Mouse (Mus musculus) hindbrain, postnatal 0 days (tissue): ENCODE results near the gene Vwa7. TPM values are rescaled to one million over a fixed set of nuclear protein-coding genes. Genes with fewer than 3 reads are reported as not detected.

Source experiments
- ATAC-seq: fragments of 200-750 bp; cut with Nextera tagmentation; 2 replicates; pipeline ENCODE4 v1.8.0; 2017; ENCODE audit warnings: mild to moderate bottlenecking, moderate TSS enrichment, moderate library complexity
- DNase-seq: peaks from one replicate; pipeline ENCODE4 v3.0.0-alpha.2; 2015; ENCODE audit warnings: low spot score
- H3K27ac ChIP-seq: fragments of 300-500 bp; sonication (generic); 2 replicates; pipeline ENCODE4 v1.5.1; 2014; ENCODE audit warnings: mild to moderate bottlenecking
- H3K27me3 ChIP-seq: fragments of 300-500 bp; sonication (generic); 2 replicates; pipeline ENCODE4 v1.6.1; 2014; ENCODE audit warnings: low read length, mixed read lengths; ENCODE audit not compliant: insufficient read depth
- H3K36me3 ChIP-seq: fragments of 300-500 bp; sonication (generic); 2 replicates; pipeline ENCODE4 v1.6.1; 2014; ENCODE audit warnings: low read length, mixed read lengths; ENCODE audit not compliant: insufficient read depth
- H3K4me1 ChIP-seq: fragments of 300-500 bp; sonication (generic); 2 replicates; pipeline ENCODE4 v1.6.1; 2014; ENCODE audit warnings: antibody characterized with exemption, low read length, mixed read lengths; ENCODE audit not compliant: insufficient read depth
- H3K4me2 ChIP-seq: fragments of 300-500 bp; sonication (generic); 2 replicates; pipeline ENCODE4 v1.6.1; 2014; ENCODE audit warnings: low read depth, mild to moderate bottlenecking, low read length, moderate library complexity, mixed read lengths
- H3K4me3 ChIP-seq: fragments of 300-500 bp; sonication (generic); 2 replicates; pipeline ENCODE4 v1.5.1; 2014; ENCODE audit warnings: low read length
- H3K9ac ChIP-seq: fragments of 300-500 bp; sonication (generic); replicated peaks from 2 replicates; pipeline ENCODE4 v1.6.1; 2014; ENCODE audit warnings: mild to moderate bottlenecking, low read length, moderate library complexity, mixed read lengths
- H3K9me3 ChIP-seq: fragments of 300-500 bp; sonication (generic); 2 replicates; pipeline ENCODE4 v1.6.1; 2016; ENCODE audit warnings: low read length, mixed read lengths
- CTCF ChIP-seq: IDR thresholded peaks from 2 replicates; pipeline ENCODE4 v1.5.1; 2016; ENCODE audit warnings: antibody characterized with exemption, control low read depth, low read depth
- WGBS: fragments of 180-500 bp; shearing (Covaris S2); extraction: QIAGEN DNeasy Blood & Tissue Kit; methylation state at CpG from one replicate; pipeline ENCODE4 v1.1.7; 2014; 5-methylcytosine and 5-hydroxymethylcytosine counted together
- polyA plus RNA-seq: library from polyadenylated mRNA; unstranded; fragments of >200 nt; fragmentation: Nextera tagmentation; extraction: Ambion mirVana; gene quantifications from 2 replicates; pipeline ENCODE4 v1.2.1, GENCODE M21; 2015
- total RNA-seq: library from RNA; depleted of rRNA; stranded (reverse); fragments of >200 nt; gene quantifications from 2 replicates; pipeline ENCODE4 v1.2.3, GENCODE M21; 2014

The Vwa7 gene
- total and polyA plus RNA-seq, 2 experiments from 2014 or later: 0.11 to 0.68 TPM

- H3K4me2 ChIP-seq: no peak overlapping the region
- H3K27me3 ChIP-seq: no peaks in the 10 kb centered on the region
- no peak overlapping the region for H3K9ac ChIP-seq
- H3K9me3 ChIP-seq: no peaks in the 10 kb centered on the region
- ATAC-seq (no peak), DNase-seq (no peak)
- 93% methylated on average over 16 of the region's 16 CpGs for WGBS
- no peak overlapping the region for H3K4me3 ChIP-seq
- TF ChIP-seq CTCF: no peak
- no peaks in the 10 kb centered on the region for H3K4me1 ChIP-seq
- peaks cover 53% of the 10 kb centered on the region for H3K36me3 ChIP-seq
- H3K27ac ChIP-seq: no peak overlapping the region
Observed at GRCm38 (mm10) chr17:35015296-35015695, 1.1 kb upstream of the Vwa7 start.

- DNase-seq: no peak
- H3K9me3 ChIP-seq: no peaks in the 10 kb centered on the region
- TF ChIP-seq CTCF: no peak
- H3K4me2 ChIP-seq: no peak overlapping the region
- no peaks in the 10 kb centered on the region for H3K27me3 ChIP-seq
- H3K9ac ChIP-seq: no peak overlapping the region
- no peak overlapping the region for H3K4me3 ChIP-seq
- 70% methylated on average over 10 of the region's 10 CpGs for WGBS
- peaks cover 36% of the 10 kb centered on the region for H3K36me3 ChIP-seq
- peaks cover 6% of the 10 kb centered on the region for H3K4me1 ChIP-seq
- H3K27ac ChIP-seq: no peak overlapping the region
- ATAC-seq: no peak
Observed at GRCm38 (mm10) chr17:35016791-35017705, 669 bp downstream of the Vwa7 start.

GRCm38 (mm10) chr17:35017706-35018030 lies 1.3 kb downstream of the Vwa7 start:
- no peak overlapping the region for H3K9ac ChIP-seq
- 76% methylated on average over 14 of the region's 14 CpGs for WGBS
- H3K9me3 ChIP-seq: no peaks in the 10 kb centered on the region
- H3K4me2 ChIP-seq: no peak overlapping the region
- H3K4me3 ChIP-seq: no peak overlapping the region
- TF ChIP-seq CTCF: no peak
- ATAC-seq (no peak), DNase-seq (no peak)
- no peak overlapping the region for H3K27ac ChIP-seq
- H3K4me1 ChIP-seq: peaks cover 6% of the 10 kb centered on the region
- H3K36me3 ChIP-seq: peaks cover 30% of the 10 kb centered on the region
- no peaks in the 10 kb centered on the region for H3K27me3 ChIP-seq

- H3K9ac ChIP-seq: no peak overlapping the region
- H3K36me3 ChIP-seq: peaks cover 28% of the 10 kb centered on the region
- TF ChIP-seq CTCF: no peak
- no peak overlapping the region for H3K27ac ChIP-seq
- H3K4me2 ChIP-seq: no peak overlapping the region
- H3K9me3 ChIP-seq: no peaks in the 10 kb centered on the region
- no peak for ATAC-seq
- H3K4me1 ChIP-seq: peaks cover 6% of the 10 kb centered on the region
- no peaks in the 10 kb centered on the region for H3K27me3 ChIP-seq
- 88% methylated on average over 3 of the region's 3 CpGs for WGBS
- H3K4me3 ChIP-seq: no peak overlapping the region
- no peak for DNase-seq
Observed at GRCm38 (mm10) chr17:35018171-35018570, 1.8 kb downstream of the Vwa7 start.

GRCm38 (mm10) chr17:35019894-35020293 lies 3.5 kb downstream of the Vwa7 start:
- no peak overlapping the region for H3K4me2 ChIP-seq
- no peak overlapping the region for H3K9ac ChIP-seq
- 75% methylated on average over 11 of the region's 11 CpGs for WGBS
- H3K27ac ChIP-seq: no peak overlapping the region
- H3K36me3 ChIP-seq: peaks cover 12% of the 10 kb centered on the region; the same call in 1 of the 2 replicates
- no peaks in the 10 kb centered on the region for H3K27me3 ChIP-seq
- H3K4me3 ChIP-seq: no peak overlapping the region
- peaks cover 6% of the 10 kb centered on the region for H3K4me1 ChIP-seq
- no peak for TF ChIP-seq CTCF
- ATAC-seq (no peak), DNase-seq (no peak)
- no peaks in the 10 kb centered on the region for H3K9me3 ChIP-seq

GRCm38 (mm10) chr17:35020551-35020950 lies 4.2 kb downstream of the Vwa7 start:
- H3K9ac ChIP-seq: no peak overlapping the region
- H3K36me3 ChIP-seq: peaks cover 5% of the 10 kb centered on the region; the same call in 1 of the 2 replicates
- H3K27me3 ChIP-seq: no peaks in the 10 kb centered on the region
- no peak overlapping the region for H3K4me2 ChIP-seq
- WGBS: 84% methylated on average over 8 of the region's 8 CpGs
- TF ChIP-seq CTCF: no peak
- DNase-seq (no peak), ATAC-seq (no peak)
- no peak overlapping the region for H3K27ac ChIP-seq
- H3K4me3 ChIP-seq: no peak overlapping the region
- H3K9me3 ChIP-seq: no peaks in the 10 kb centered on the region
- H3K4me1 ChIP-seq: peaks cover 6% of the 10 kb centered on the region
